Mouse (Mus musculus) bone marrow, adult 2 months (tissue): ENCODE results near the gene Cacfd1.

Source experiments
- CTCF ChIP-seq: fragments of 200-500 bp; IDR thresholded peaks from 2 replicates; pipeline ENCODE4 v1.5.1; 2011; ENCODE audit warnings: low read length, control low read depth; ENCODE audit not compliant: control insufficient read depth, insufficient read depth
- POLR2A ChIP-seq: fragments of 200-500 bp; IDR thresholded peaks from 2 replicates; pipeline ENCODE4 v1.6.1; 2011; ENCODE audit warnings: low read depth, mild to moderate bottlenecking, control low read depth, low read length, borderline replicate concordance; ENCODE audit not compliant: control insufficient read depth

- TF ChIP-seq CTCF (no peak), POLR2A (no peak)
Measured at GRCm38 (mm10) chr2:26967262-26967661, 42.5 kb upstream of the Cacfd1 start.
